Mouse (Mus musculus): ENCODE data around the gene Nuak1. TPM values are rescaled to one million over a fixed set of nuclear protein-coding genes. Genes with fewer than 3 reads are reported as not detected.

The Nuak1 gene
- total and polyA plus RNA-seq, 3 experiments, result 1.2 to 3.4 (median 1.6) TPM

GRCm38 (mm10) chr10:84423903-84424302 lies 16.5 kb downstream of the Nuak1 start:
- H3K4me1 ChIP-seq (ENCODE audit: control insufficient read depth in 1 of 2, insufficient read depth in 2 of 2), result peaks cover 0 to 22% of the 10 kb centered on the region in 2 experiments; a peak in 2 of 4 replicates
- in situ Hi-C loops (cut with MboI; ENCODE audit: low pct_ligation_motif_present, low pct_unique_long_range_greater_than_20kb, low sequenced_read_pairs), result no loop called here
- dilution Hi-C loops (cut with MboI; ENCODE audit: extremely low pct_ligation_motif_present, extremely low pct_unique_long_range_greater_than_20kb, low sequenced_read_pairs), result no loop called here
- H3K79me2 ChIP-seq (replicated peaks; ENCODE audit: control insufficient read depth, extremely low read depth, insufficient read depth, poor library complexity, severe bottlenecking), result no peaks in the 10 kb centered on the region
- no peak overlapping the region for H3K4me3 ChIP-seq (replicated peaks in 1 of 3; ENCODE audit: low read depth in 2 of 3, low read length in 2 of 3, poor library complexity in 1 of 3)
- no peaks in the 10 kb centered on the region for H3K27me3 ChIP-seq (replicated peaks)
- DNase-seq (ENCODE audit: extremely low read depth), result no peak
- H3K4me2 ChIP-seq (ENCODE audit: insufficient read depth, low read depth, poor library complexity, severe bottlenecking), result no peak overlapping the region
- TF ChIP-seq MAX (IDR thresholded peaks at IDR 0.05; ENCODE audit: low read length) (no peak), TBP (conservative IDR thresholded peaks at IDR 0.05; ENCODE audit: low read depth, low read length) (no peak), TCF12 (IDR thresholded peaks at IDR 0.05; ENCODE audit: low read depth, low read length) (no peak), GABPA (IDR thresholded peaks at IDR 0.05; ENCODE audit: insufficient replicate concordance, low read depth, low read length) (no peak), BHLHE40 (IDR thresholded peaks at IDR 0.05; ENCODE audit: low read depth, low read length) (no peak), IRF4 (IDR thresholded peaks at IDR 0.05; ENCODE audit: low read depth, low read length) (no peak), CTCF (conservative IDR thresholded peaks at IDR 0.05 in 1 of 2, IDR thresholded peaks at IDR 0.05 in 1 of 2; ENCODE audit: low read depth in 2 of 2, low read length in 2 of 2) (no peak), ZMIZ1 (IDR thresholded peaks at IDR 0.05; ENCODE audit: low read depth, low read length) (no peak), USF1 (IDR thresholded peaks at IDR 0.05; ENCODE audit: low read depth, low read length) (no peak), RAD21 (IDR thresholded peaks at IDR 0.05; ENCODE audit: low read depth, low read length) (no peak), RCOR1 (conservative IDR thresholded peaks at IDR 0.05; ENCODE audit: low read depth, low read length) (no peak), POLR2A (IDR thresholded peaks at IDR 0.05; ENCODE audit: low read depth, low read length) (no peak), MYC (IDR thresholded peaks at IDR 0.05; ENCODE audit: low read depth, low read length) (no peak), SIN3A (IDR thresholded peaks at IDR 0.05; ENCODE audit: low read length) (no peak)
- H3K27ac ChIP-seq (ENCODE audit: insufficient read depth, low read depth), result no peak overlapping the region
- H3K36me3 ChIP-seq (replicated peaks in 1 of 2; ENCODE audit: control insufficient read depth in 1 of 2, insufficient read depth in 1 of 2, low read length in 1 of 2), result peaks cover 0 to 50% of the 10 kb centered on the region in 2 experiments
- H3K9me3 ChIP-seq (replicated peaks; ENCODE audit: low read length), result peaks cover 8% of the 10 kb centered on the region
- H3K9ac ChIP-seq (ENCODE audit: insufficient read depth, low read depth), result no peak overlapping the region

- Histone ChIP-seq H3K9me3 (replicated peaks; ENCODE audit: low read length) (peaks cover 8% of the 10 kb centered on the region), H3K4me1 (ENCODE audit: control insufficient read depth in 1 of 2, insufficient read depth in 2 of 2) (peaks cover 0 to 25% of the 10 kb centered on the region in 2 experiments; a peak in 2 of 4 replicates), H3K27me3 (replicated peaks) (no peaks in the 10 kb centered on the region), H3K36me3 (replicated peaks in 1 of 2; ENCODE audit: control insufficient read depth in 1 of 2, insufficient read depth in 1 of 2, low read length in 1 of 2) (peaks cover 0 to 50% of the 10 kb centered on the region in 2 experiments), H3K4me2 (ENCODE audit: insufficient read depth, low read depth, poor library complexity, severe bottlenecking) (no peak overlapping the region), H3K27ac (ENCODE audit: insufficient read depth, low read depth) (no peak overlapping the region), H3K4me3 (replicated peaks in 1 of 3; ENCODE audit: low read depth in 2 of 3, low read length in 2 of 3, poor library complexity in 1 of 3) (no peak overlapping the region), H3K9ac (ENCODE audit: insufficient read depth, low read depth) (no peak overlapping the region), H3K79me2 (replicated peaks; ENCODE audit: control insufficient read depth, extremely low read depth, insufficient read depth, poor library complexity, severe bottlenecking) (no peaks in the 10 kb centered on the region)
- no peak for DNase-seq (ENCODE audit: extremely low read depth)
- in situ Hi-C loops (cut with MboI; ENCODE audit: low pct_ligation_motif_present, low pct_unique_long_range_greater_than_20kb, low sequenced_read_pairs), result no loop called here
- TF ChIP-seq ELF1 (IDR thresholded peaks at IDR 0.05; ENCODE audit: low read depth, low read length), result no peak
- no peak for TF ChIP-seq CTCF (conservative IDR thresholded peaks at IDR 0.05 in 1 of 2, IDR thresholded peaks at IDR 0.05 in 1 of 2; ENCODE audit: low read depth in 2 of 2, low read length in 2 of 2)
- TF ChIP-seq MAFK (IDR thresholded peaks at IDR 0.05; ENCODE audit: insufficient replicate concordance, low read length), result no peak
- TF ChIP-seq SIN3A (IDR thresholded peaks at IDR 0.05; ENCODE audit: low read length), result no peak
- TF ChIP-seq HCFC1 (IDR thresholded peaks at IDR 0.05; ENCODE audit: low read depth, low read length), result no peak
- no peak for TF ChIP-seq IRF4 (IDR thresholded peaks at IDR 0.05; ENCODE audit: low read depth, low read length)
- no peak for TF ChIP-seq GABPA (IDR thresholded peaks at IDR 0.05; ENCODE audit: insufficient replicate concordance, low read depth, low read length)
- TF ChIP-seq PAX5 (IDR thresholded peaks at IDR 0.05; ENCODE audit: low read length), result no peak
- TF ChIP-seq JUND (conservative IDR thresholded peaks at IDR 0.05; ENCODE audit: low read depth, low read length), result no peak
- TF ChIP-seq ZMIZ1 (IDR thresholded peaks at IDR 0.05; ENCODE audit: low read depth, low read length), result no peak
- no peak for TF ChIP-seq TCF12 (IDR thresholded peaks at IDR 0.05; ENCODE audit: low read depth, low read length)
- no peak for TF ChIP-seq ETS1 (conservative IDR thresholded peaks at IDR 0.05; ENCODE audit: low read depth, low read length)
- TF ChIP-seq MXI1 (IDR thresholded peaks at IDR 0.05; ENCODE audit: low read depth, low read length), result no peak
- no peak for TF ChIP-seq EP300 (IDR thresholded peaks at IDR 0.05; ENCODE audit: low read length)
- TF ChIP-seq ZNF384 (IDR thresholded peaks at IDR 0.05; ENCODE audit: low read depth, low read length), result no peak
- no peak for TF ChIP-seq KAT2A (IDR thresholded peaks at IDR 0.05; ENCODE audit: insufficient replicate concordance, low read length)
- TF ChIP-seq CHD2 (IDR thresholded peaks at IDR 0.05; ENCODE audit: low read length), result no peak
- dilution Hi-C loops (cut with MboI; ENCODE audit: extremely low pct_ligation_motif_present, extremely low pct_unique_long_range_greater_than_20kb, low sequenced_read_pairs), result no loop called here
Measured at GRCm38 (mm10) chr10:84420589-84420988, 19.8 kb downstream of the Nuak1 start.

Data from CH12.LX (cell line).